Mouse (Mus musculus) testis, adult 2 months (tissue): ENCODE data around the gene Nav2.

ENCODE experiments used
- CTCF ChIP-seq: fragments of 200-500 bp; IDR thresholded peaks from 2 replicates; pipeline ENCODE4 v1.5.1; 2012; ENCODE audit warnings: low read depth, mild to moderate bottlenecking, inconsistent platforms, low read length, moderate library complexity; ENCODE audit not compliant: control insufficient read depth, insufficient read depth, insufficient replicate concordance
- POLR2A ChIP-seq: fragments of 200-500 bp; IDR thresholded peaks from 2 replicates; pipeline ENCODE4 v1.6.1; 2012; ENCODE audit warnings: low read depth, mild to moderate bottlenecking, inconsistent platforms, low read length, moderate library complexity; ENCODE audit not compliant: control insufficient read depth

GRCm38 (mm10) chr7:49558895-49559294, 650.4 kb downstream of the Nav2 start:
- TF ChIP-seq POLR2A (no peak), CTCF (no peak)
